Mouse (Mus musculus) forebrain, embryonic 14.5 days (tissue): ENCODE measurements around the gene Ccng1. TPM values are rescaled to one million over a fixed set of nuclear protein-coding genes. Genes with fewer than 3 reads are reported as not detected.

Source experiments
- ATAC-seq: fragments of 200-750 bp; cut with Nextera tagmentation; 2 replicates; pipeline ENCODE4 v1.8.0; 2017; ENCODE audit warnings: mild to moderate bottlenecking, moderate library complexity
- DNase-seq: peaks from one replicate; pipeline ENCODE4 v3.0.0-alpha.2; 2015; ENCODE audit warnings: low spot score
- H3K27ac ChIP-seq: fragments of 300-500 bp; sonication (generic); 2 replicates; pipeline ENCODE4 v1.5.1; 2014; ENCODE audit warnings: low read depth, mild to moderate bottlenecking, control low read depth, low read length, moderate library complexity
- H3K27me3 ChIP-seq: fragments of 300-500 bp; sonication (generic); replicated peaks from 2 replicates; pipeline ENCODE4 v1.6.1; 2014; ENCODE audit warnings: low read length, control low read depth, mixed read lengths; ENCODE audit not compliant: control insufficient read depth, insufficient read depth
- H3K36me3 ChIP-seq: fragments of 300-500 bp; sonication (generic); 2 replicates; pipeline ENCODE4 v1.6.1; 2014; ENCODE audit warnings: low read length, control low read depth; ENCODE audit not compliant: control insufficient read depth, insufficient read depth
- H3K4me1 ChIP-seq: fragments of 300-500 bp; sonication (generic); 2 replicates; pipeline ENCODE4 v1.6.1; 2014; ENCODE audit warnings: antibody characterized with exemption, low read length, control low read depth; ENCODE audit not compliant: control insufficient read depth, insufficient read depth
- H3K4me2 ChIP-seq: fragments of 300-500 bp; sonication (generic); 2 replicates; pipeline ENCODE4 v1.6.1; 2014; ENCODE audit warnings: mild to moderate bottlenecking, control low read depth, low read length
- H3K4me3 ChIP-seq: fragments of 300-500 bp; sonication (generic); 2 replicates; pipeline ENCODE4 v1.5.1; 2014; ENCODE audit warnings: low read depth, low read length, control low read depth
- H3K9ac ChIP-seq: fragments of 300-500 bp; sonication (generic); 2 replicates; pipeline ENCODE4 v1.6.1; 2014; ENCODE audit warnings: mild to moderate bottlenecking, low read length, control low read depth, moderate library complexity
- H3K9me3 ChIP-seq: fragments of 300-500 bp; sonication (generic); replicated peaks from 2 replicates; pipeline ENCODE4 v1.6.1; 2016; ENCODE audit warnings: low read length, control low read depth, mixed read lengths; ENCODE audit not compliant: control insufficient read depth
- WGBS: fragments of 180-500 bp; shearing (Covaris S2); extraction: QIAGEN DNeasy Blood & Tissue Kit; methylation state at CpG from one replicate; pipeline ENCODE4 v1.1.7; 2014; 5-methylcytosine and 5-hydroxymethylcytosine counted together
- polyA plus RNA-seq: library from polyadenylated mRNA; unstranded; fragments of >200 nt; fragmentation: Nextera tagmentation; extraction: Ambion mirVana; gene quantifications from 2 replicates; pipeline ENCODE4 v1.2.1, GENCODE M21; 2014

Gene Ccng1
- polyA plus RNA-seq, 1 experiment from 2014 or later = 31.7 TPM

DNA sequence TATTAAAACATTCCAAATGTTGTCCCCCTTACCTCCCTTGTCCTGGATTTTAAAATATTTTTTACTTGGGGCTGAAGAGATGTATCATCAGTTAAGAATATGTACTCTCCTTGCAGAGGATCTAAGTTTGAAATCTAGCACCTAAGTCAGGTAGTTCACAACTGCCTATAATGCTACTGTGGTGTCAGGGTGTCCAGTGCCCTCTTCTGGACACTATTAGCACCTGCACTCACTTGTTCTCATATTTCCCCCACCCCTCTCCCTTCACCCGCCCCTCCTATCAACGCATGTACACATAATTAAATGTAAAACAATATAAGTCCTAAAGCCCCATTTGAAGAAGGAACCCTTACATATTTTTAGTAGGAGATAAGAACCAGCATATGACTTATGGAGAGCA lies 8.3 kb upstream of the Ccng1 start:
- Histone ChIP-seq H3K36me3 (no peaks in the 10 kb centered on the region), H3K4me2 (no peak overlapping the region), H3K9ac (no peak overlapping the region), H3K27ac (no peak overlapping the region), H3K27me3 (no peaks in the 10 kb centered on the region), H3K4me1 (no peaks in the 10 kb centered on the region), H3K9me3 (no peaks in the 10 kb centered on the region), H3K4me3 (no peak overlapping the region)
- ATAC-seq (0 out of 2 replicates have a peak, but pooled peaks have one; percentile 32), DNase-seq (no peak)
- 26% methylated on average over 2 of the region's 2 CpGs for WGBS

DNA sequence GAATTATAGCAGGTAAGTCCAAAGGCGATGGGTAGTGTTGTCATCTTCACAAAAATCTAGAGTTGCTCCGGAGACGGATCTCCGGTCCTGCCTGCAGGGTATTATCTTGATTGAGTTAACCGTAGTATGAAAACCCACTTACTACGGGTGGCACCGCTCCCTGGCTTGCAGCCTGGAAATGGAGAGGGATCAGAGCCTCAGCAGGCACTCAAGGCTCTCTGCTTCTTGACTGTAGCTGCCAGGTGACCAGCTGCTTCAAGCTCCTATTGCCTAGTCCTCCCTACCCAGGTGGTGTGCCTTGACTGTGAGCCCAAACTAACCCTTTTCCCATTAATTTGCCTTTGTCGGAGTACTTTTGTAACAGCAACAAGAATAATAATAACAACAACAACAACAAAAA lies 4.8 kb upstream of the Ccng1 start:
- Histone ChIP-seq H3K4me2 (no peak overlapping the region), H3K36me3 (no peaks in the 10 kb centered on the region), H3K9me3 (no peaks in the 10 kb centered on the region), H3K4me3 (no peak overlapping the region), H3K9ac (no peak overlapping the region), H3K27ac (no peak overlapping the region), H3K4me1 (no peaks in the 10 kb centered on the region), H3K27me3 (no peaks in the 10 kb centered on the region)
- ATAC-seq (no peak), DNase-seq (no peak)
- WGBS = 84% methylated on average over 8 of the region's 8 CpGs

DNA sequence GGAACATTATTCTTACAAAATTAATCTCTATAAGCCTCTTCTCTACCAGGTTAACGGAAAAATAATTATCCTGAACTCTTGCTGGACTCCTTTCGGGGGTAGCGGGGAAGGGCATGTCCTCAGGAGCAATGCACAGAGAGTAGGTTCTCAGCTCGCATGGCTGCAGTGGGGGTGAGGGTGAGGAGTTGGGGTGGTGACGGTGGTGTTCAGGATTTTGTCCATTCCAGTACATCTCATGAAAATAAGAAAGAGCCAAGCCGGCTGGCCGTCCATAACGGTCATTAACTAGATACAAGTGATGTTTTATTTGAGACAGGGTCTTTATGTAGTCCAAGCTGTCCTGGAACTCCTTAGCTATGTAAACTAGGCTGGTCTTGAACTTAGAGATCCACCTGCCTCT lies 857 bp upstream of the Ccng1 start:
- Histone ChIP-seq H3K4me3 (no peak overlapping the region), H3K27ac (no peak overlapping the region), H3K27me3 (no peaks in the 10 kb centered on the region), H3K9ac (no peak overlapping the region), H3K9me3 (no peaks in the 10 kb centered on the region), H3K4me2 (peak overlapping the region; percentile 73; the same call in 1 of the 2 replicates), H3K36me3 (no peaks in the 10 kb centered on the region), H3K4me1 (peaks cover 4% of the 10 kb centered on the region; the same call in 1 of the 2 replicates)
- DNase-seq = no peak
- ATAC-seq = no peak
- WGBS = 83% methylated on average over 8 of the region's 8 CpGs

DNA sequence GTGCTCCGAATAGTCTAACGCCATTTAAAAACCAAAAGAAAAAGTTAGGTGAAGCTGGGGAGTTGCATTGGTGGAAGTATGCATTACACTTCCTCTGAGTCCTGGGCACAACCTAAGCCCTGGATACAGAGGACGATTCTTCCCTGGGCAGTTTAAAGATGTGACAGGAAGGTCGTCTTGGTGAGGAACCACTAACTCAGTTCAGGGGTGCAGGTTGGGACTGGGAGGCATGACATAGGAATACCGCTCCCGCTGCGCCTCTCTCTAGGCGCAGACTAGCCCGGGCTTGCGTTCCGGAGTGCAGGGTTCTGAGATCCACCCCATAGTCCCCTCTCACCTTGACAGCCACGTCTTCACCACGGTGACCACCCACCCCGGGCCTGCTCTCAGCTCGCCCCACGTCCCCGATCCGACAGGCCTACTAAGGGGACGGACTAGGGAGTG lies 425 bp downstream of the Ccng1 start:
- Histone ChIP-seq H3K4me2 (peak overlapping the region; percentile 73), H3K9me3 (no peaks in the 10 kb centered on the region), H3K36me3 (peaks cover 3% of the 10 kb centered on the region), H3K9ac (peak overlapping the region; percentile 84), H3K4me1 (peaks cover 4% of the 10 kb centered on the region; the same call in 1 of the 2 replicates), H3K27ac (no peak overlapping the region), H3K27me3 (no peaks in the 10 kb centered on the region), H3K4me3 (peak overlapping the region; percentile 76)
- peak; percentile 24 for ATAC-seq
- 2% methylated on average over 19 of the region's 19 CpGs for WGBS
- no peak for DNase-seq

DNA sequence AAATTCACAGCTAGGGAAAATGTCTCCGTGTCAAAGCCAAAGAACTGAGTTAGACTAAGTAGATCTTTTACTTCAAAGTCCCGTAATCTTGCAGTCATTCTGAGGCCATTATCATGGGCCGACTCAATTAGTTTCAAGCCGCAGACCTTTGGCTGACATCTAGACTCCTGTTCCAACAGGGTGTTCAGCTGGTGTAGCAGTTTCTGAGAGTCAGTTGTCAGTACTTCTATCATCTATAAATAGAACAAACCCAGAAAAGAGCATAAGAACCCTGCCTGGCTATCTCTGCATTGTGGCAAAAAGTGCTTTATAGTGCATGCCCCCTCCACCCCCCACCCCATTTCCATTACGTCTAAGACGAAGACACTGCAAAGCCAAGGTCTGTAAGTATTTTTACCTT lies 1.3 kb downstream of the Ccng1 start:
- H3K4me2 ChIP-seq = peak overlapping the region; percentile 73; the same call in 1 of the 2 replicates

DNA sequence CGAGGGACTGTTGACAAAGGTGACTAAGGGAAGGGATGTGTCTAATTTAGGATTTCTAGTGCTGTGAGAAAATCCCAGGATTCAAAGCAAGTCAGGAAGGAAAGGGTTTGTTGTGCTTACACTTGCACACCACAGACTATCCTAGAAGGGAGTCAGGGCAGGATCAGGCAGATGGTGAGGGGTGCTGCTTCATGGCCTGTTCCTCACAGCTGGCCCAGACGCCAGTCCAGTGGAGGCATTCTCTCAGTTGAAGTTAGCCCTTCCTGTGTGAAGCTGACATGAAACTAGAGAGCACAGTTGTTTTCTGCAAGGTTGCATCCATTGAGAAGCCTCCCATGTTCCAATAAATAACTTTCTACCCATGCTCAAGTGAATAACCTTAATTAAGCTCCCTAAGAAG lies 7.4 kb downstream of the Ccng1 start:
- peaks cover 7% of the 10 kb centered on the region for H3K36me3 ChIP-seq
- H3K9ac ChIP-seq = no peak overlapping the region
- 75% methylated on average over 2 of the region's 2 CpGs for WGBS
- H3K9me3 ChIP-seq = no peaks in the 10 kb centered on the region
- no peaks in the 10 kb centered on the region for H3K4me1 ChIP-seq
- no peak overlapping the region for H3K27ac ChIP-seq
- H3K27me3 ChIP-seq = no peaks in the 10 kb centered on the region
- DNase-seq = no peak
- no peak for ATAC-seq
- no peak overlapping the region for H3K4me3 ChIP-seq
- no peak overlapping the region for H3K4me2 ChIP-seq

More for the DNA sequence above, 1.3 kb downstream of the Ccng1 start:
- no peak overlapping the region for H3K27ac ChIP-seq
- no peak overlapping the region for H3K4me3 ChIP-seq
- ATAC-seq (no peak), DNase-seq (no peak)
- WGBS = 82% methylated on average over 6 of the region's 6 CpGs
- no peaks in the 10 kb centered on the region for H3K9me3 ChIP-seq
- H3K27me3 ChIP-seq = no peaks in the 10 kb centered on the region
- H3K4me1 ChIP-seq = peaks cover 4% of the 10 kb centered on the region; the same call in 1 of the 2 replicates
- peaks cover 4% of the 10 kb centered on the region for H3K36me3 ChIP-seq
- H3K9ac ChIP-seq = no peak overlapping the region

DNA sequence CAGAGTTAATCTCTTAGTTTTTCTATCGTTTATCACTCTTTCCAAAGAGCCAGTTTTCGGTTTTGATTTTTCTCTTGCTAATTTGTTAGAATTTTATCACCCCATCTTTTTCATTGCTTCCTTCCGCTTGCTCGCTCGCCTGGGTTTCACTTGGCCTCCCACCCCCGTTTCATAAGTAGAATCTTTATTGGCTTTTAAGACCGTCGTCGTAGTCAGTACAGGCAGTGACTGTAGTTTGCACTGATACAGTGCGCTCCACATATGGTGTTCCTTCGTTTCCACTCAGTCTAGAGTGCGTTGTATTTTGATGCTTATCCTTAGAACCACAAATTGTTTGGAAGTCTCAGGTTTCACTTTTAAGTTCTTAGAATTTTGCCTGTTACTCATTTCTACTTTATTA lies 8.8 kb downstream of the Ccng1 start:
- no peaks in the 10 kb centered on the region for H3K4me1 ChIP-seq
- H3K9ac ChIP-seq = no peak overlapping the region
- ATAC-seq = no peak
- H3K27me3 ChIP-seq = no peaks in the 10 kb centered on the region
- DNase-seq = no peak
- H3K4me2 ChIP-seq = no peak overlapping the region
- H3K4me3 ChIP-seq = no peak overlapping the region
- H3K27ac ChIP-seq = no peak overlapping the region
- peaks cover 14% of the 10 kb centered on the region for H3K36me3 ChIP-seq
- 92% methylated on average over 12 of the region's 12 CpGs for WGBS
- H3K9me3 ChIP-seq = no peaks in the 10 kb centered on the region

DNA sequence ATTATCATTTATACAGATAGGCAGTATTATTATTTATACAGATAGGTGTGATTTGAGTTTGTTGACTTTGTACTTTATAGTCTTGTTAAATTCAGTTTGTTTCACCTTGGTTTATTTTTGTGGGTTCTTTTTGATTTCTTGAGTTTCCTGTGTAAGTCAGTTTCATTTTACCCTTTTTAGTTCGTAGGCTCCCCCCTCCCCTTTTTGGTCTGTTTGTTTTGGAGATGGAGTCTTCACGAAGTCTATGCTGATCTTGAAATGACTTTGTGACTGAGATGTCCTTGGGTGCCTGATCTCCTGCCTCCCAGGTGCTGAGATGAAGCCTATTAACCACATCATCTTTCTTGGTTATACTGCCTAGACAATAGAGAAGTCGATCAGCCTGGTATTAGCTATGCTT lies 10.8 kb downstream of the Ccng1 start:
- Histone ChIP-seq H3K9me3 (no peaks in the 10 kb centered on the region), H3K4me3 (no peak overlapping the region), H3K27me3 (no peaks in the 10 kb centered on the region), H3K27ac (no peak overlapping the region), H3K36me3 (peaks cover 24% of the 10 kb centered on the region), H3K9ac (no peak overlapping the region), H3K4me1 (no peaks in the 10 kb centered on the region), H3K4me2 (no peak overlapping the region)
- DNase-seq (no peak), ATAC-seq (no peak)
- WGBS = 86% methylated on average over 3 of the region's 3 CpGs

DNA sequence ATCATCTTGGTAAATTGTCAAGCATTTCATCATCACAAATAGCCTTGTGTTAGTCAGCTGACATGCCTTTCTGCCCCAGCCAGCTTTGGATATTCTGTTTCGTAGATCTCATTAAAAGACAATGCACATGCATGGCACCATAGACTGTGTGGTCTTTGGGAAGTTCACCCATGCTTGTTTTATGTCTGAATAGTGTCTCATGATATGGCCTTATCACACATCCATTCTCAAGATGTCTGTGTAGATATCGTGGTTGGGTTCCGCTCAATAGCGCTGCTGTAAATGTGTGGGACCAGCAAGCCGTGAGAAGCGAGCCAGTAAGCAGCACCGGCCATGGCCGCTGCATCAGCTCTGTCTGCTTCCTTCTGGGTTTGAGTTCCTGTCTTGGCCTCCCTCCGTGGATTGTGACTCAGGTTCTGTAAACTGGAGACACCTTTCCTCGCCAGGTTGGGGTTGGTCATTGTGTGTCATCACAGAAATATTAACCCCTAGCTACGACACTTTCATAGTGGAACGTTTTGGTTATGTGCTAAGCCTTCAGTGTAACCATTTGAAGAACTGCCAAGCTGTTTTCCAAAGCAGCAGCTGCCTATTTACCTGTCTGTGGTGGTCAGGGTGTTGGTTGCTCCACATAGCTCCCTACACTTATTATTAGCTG lies 13.4 kb downstream of the Ccng1 start:
- no peak for DNase-seq
- peaks cover 47% of the 10 kb centered on the region for H3K36me3 ChIP-seq
- H3K4me1 ChIP-seq = no peaks in the 10 kb centered on the region
- H3K9me3 ChIP-seq = no peaks in the 10 kb centered on the region
- no peak overlapping the region for H3K4me2 ChIP-seq
- no peak overlapping the region for H3K4me3 ChIP-seq
- ATAC-seq = no peak
- no peak overlapping the region for H3K27ac ChIP-seq
- no peak overlapping the region for H3K9ac ChIP-seq
- 90% methylated on average over 12 of the region's 12 CpGs for WGBS
- no peaks in the 10 kb centered on the region for H3K27me3 ChIP-seq
